Mouse (Mus musculus) frontal cortex, adult 2 months (tissue): Measurements from ENCODE around the gene Wdcp. TPM values are rescaled to one million over a fixed set of nuclear protein-coding genes. Genes with fewer than 3 reads are reported as not detected.
A peak's percentile ranks its signal among the peaks of the same experiment; 100 is the strongest.
"Not testable (repeated sequence)": the region's sequence is repeated elsewhere in the genome, so short reads cannot be mapped to it uniquely, and the experiment has no call there.

Experiments
- DNase-seq, 2 experiments: peaks; one replicate each; pipeline ENCODE4 v3.0.0; 2022; ENCODE audit warnings: low spot score in 1 of 2; ENCODE audit errors: extremely low spot score in 1 of 2
- polyA plus RNA-seq: library from polyadenylated mRNA; depleted of rRNA; stranded (reverse); fragments of >200 nt; gene quantifications from 2 replicates; pipeline ENCODE4 v1.2.3, GENCODE M21; 2012

Wdcp gene
- polyA plus RNA-seq, 1 experiment: 10.8 TPM

DNA sequence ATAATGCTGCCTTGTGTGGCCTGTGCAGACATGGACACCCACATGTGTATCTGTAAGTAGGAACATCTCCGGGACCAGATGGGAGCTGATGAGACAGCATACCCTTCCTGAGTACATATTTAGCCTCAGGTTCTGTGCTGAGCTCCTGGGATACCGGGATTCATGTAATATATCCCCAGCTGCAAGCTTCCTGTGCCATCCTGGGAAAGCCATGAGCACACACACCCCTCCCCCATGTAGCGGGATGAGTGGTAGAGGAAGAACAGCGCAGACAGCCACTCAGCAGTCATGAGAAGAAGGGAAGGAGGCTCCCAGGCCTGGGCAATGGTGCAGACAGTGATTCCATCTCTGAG is 21.2 kb downstream of the Wdcp start:
- DNase-seq: peak in 1 of 2 experiments; percentile 73

DNA sequence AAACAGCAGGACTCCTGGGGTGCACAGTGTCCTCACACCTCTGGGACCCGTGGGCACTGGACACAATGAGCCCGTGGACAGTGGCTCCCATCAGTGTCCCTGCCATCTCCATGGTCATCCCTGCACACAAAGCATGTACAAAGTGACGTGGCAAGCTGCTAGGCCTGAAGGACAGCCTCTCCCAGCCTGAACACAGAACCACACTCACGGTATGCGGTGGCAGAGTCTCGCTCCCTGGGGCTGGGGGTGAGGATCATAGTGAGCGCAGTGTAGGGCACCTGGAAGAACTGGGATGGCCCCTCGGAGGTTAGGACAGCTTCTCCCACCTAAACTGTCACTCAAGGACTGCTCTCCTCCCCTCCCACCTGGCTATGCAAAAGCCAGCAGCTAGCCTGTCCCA is 25.8 kb downstream of the Wdcp start:
- DNase-seq: no peak

DNA sequence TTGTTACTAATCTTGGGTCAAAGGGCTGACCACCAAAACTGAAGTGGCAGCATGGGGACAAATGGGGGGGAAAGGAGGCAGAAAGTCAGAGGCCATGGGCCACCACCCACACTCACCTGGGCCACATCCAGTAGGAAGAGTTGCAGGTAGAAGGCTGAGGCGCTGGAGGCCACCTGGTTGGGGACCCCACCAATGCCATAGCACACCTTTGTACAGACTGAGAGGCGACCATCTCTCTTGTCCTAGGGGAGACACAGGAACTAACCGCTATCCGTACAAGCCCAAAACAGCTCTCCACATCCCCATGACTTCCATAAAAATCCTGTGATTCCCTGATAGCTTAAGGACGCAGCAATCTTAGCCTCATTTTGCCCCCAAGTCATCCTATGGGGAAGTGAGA is 28.2 kb downstream of the Wdcp start:
- no peak for DNase-seq

DNA sequence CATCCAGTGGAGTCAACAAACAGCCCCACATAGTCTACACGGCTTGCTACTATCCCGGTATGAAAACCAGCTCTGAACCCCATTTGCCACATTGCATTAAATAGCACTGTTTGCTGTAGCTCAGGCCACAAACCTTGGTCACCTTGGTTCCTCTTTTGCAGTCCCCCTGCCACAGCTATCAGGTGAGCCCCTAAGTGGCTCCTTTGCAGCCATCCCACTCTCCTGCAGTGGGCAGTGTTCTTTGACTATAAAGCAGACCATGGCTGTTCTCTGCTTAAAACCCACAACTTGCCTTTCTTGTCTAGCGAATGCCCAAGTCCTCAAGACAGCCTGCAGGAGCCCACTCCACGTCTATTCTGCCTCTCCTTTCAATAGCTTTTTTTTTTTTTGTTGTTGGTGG is 29.2 kb downstream of the Wdcp start:
- DNase-seq: no peak

DNA sequence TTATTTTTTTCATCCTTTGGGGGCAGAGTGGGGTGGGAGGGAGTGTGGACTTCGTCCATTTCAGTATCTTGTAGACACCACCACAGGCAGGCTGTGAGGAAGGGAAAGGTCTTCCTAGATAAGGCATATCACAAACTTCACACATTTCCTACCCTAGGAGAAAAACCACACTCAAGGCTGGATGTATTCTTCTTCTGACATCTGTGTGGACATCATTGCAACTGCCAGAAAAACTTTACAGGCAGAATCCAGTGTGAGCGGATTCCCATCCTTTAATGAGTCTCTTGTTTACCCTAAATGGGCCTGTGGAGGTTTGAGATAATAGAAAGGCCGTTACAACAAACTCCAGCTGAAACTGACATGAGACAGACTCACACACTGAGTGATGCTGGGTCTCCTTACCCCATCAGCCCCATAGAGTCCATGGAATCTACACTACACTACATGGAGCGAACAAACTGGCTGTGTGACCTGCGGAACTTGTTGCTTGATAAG is 29.9 kb downstream of the Wdcp start:
- no peak for DNase-seq

DNA sequence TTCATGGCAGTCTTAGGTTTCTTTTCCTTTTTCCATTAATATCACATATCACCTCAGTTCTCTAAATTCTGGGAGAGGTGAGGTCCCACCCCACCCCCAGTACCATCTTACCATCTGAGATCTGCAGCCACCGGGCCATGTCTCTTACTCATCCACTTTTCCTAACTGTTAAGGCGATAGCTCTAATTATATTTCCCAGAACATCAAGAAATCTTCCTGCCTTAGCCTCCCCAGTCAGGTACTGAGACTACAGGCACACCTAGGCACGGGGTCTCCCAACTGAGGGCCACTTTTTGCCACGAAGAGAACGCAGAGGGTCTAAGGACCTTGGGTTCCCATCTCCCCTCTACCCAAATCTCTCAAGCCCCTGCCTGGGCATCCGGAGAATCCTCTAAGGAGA is 30.4 kb downstream of the Wdcp start:
- no peak for DNase-seq

DNA sequence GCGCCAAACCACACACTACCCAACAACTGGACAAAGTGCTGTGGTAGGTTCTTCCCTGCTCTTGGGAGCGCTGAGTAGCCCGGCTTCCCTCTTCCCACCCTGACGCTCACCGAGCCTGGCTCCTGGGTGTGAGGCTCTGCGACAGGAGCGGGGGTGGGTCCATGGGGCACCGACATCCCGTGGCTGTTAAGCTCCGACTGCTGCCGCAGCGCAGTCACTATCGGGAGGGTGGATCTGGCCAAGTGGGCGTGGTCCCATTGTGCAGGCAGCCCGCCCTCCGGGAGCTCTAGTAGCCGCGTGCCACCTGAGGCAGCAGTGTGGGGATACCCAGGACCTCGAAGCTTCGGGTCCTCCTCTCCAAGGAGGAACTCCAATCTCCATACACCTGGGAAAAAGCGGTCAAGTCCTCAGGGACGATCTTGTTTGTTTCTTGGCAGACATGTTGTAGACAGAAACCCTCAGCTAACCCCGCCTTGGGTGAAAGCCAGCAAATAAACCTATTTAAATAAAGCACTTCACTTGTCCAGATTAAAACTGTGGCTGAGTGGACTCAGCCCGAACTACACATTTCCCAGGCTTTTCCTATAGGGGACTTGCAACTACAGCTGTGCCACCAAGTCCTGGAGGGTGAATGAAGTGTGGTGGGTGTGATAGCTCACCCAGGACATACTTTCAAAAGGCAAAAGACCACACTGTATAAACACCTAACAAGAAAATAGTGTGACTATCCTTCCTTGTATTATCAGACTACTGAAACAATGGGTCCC is 31.2 kb downstream of the Wdcp start, which contains the start of gene Mfsd2b:
Mfsd2b (minus strand) TSS at position 199 of the 767 bp plus-strand sequence.
- DNase-seq: peak in 1 of 2 experiments; percentile 36

DNA sequence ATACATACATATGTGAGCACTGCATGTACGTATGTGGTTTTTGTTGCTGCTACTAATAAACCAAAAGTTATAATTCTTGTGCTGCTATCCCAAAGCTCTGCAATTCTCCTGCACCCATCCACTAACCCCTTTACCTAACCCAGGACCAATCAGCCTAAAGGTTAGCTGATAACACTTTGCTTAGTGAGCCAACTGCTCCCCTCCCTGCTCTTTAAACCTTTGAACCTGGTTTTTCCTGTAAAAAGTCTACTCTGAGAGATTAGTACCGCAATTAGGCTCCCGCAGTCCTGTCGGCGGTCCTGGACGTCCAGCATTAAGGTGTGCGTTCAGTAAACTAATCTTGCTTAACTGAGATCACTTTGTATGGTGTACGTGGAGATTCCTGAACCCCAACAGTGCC is 32.5 kb downstream of the Wdcp start:
- no peak for DNase-seq

DNA sequence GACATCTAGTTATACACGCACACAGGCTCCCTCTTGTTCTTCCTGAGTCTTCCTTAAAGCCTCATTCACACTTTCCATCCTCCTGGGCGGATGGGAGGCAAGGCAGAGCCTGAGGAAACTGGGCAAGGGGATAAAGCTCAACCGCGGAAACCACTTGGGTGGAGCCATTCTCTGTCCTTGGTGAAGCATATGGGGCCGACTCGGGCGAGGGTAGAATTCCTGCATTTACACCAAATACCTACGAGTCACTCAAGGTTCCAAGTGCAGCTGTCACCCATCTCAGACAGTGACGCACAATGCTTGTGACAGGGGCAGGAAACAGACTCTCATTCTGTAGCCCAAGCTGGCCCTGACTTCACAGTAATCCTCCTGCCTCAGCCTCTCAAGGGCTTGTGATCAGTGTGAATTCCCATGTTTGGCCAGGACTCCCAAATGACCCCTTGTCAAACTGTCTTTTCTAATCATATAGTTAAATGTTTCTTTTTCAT is 35.2 kb downstream of the Wdcp start:
- DNase-seq: no peak

DNA sequence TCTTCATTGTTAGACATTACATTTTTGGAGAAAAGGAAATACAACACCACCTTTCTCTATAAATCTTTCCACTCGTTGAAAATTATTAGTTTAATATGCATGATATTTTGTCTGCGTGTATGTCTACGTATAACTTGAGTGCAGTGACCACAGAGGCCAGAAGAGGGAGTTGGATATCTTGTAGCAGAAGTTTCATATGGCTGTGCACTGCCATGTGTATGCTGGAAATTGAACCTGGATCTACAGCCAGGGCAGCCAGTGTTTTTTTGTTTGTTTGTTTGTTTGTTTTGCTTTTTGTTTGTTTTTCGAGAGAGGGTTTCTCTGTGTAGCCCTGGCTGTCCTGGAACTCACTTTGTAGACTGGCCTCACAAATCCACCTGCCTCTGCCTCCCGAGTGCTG is 35.9 kb downstream of the Wdcp start:
- DNase-seq: no peak

DNA sequence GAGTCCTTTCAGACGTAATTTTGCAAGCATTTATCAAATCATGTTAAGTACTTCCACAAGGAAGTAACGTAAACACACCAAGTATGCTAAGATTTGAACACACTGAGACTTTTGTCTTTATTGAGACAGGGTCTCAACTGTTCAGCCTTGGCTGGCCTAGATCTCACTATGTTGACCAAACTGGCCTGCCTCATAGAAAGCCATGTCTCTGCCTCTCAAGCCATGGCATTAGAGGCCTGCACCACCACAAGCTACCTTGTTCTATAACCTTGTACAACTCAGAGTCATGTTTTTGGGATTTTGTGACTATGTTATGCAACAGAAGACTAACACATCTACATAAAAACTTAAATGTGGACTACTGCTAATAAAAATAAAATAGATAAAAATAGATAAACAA is 39.0 kb downstream of the Wdcp start:
- DNase-seq: no peak

DNA sequence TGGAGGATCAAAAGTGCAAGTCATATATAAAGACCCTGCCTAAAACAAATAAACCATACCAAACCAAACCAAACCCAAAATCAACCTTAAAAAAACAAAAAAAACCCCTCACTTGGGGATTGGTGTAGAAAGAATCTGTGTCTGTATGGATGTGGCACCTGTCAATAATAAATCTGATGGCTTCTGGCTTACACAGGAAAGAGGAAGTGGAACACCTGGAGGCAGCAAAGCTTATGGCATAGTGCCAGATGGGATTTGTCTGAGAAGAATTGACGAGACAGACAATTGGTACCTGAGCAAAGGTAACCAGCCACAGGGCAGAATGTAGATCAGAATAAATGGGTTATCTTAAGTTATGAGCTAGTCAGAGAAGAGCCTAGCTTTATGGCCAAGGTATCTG is 42.0 kb downstream of the Wdcp start:
- DNase-seq: no peak

DNA sequence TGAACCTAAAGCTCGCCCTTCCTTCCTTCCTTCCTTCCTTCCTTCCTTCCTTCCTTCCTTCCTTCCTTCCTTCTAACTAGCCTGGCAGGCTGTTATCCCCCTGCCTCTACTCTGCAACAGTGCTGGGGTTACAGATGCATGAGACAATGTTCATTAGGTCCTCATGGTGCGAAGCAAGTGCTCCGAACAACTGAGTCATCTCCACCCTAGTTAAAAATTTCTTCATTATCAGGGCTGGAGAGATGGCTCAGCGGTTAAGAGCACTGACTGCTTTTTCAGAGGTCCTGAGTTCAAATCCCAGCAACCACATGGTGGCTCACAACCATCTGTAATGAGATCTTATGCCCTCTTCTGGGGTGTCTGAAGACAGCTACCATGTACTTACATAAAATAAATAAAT is 43.5 kb downstream of the Wdcp start:
- not testable (repeated sequence) for DNase-seq

DNA sequence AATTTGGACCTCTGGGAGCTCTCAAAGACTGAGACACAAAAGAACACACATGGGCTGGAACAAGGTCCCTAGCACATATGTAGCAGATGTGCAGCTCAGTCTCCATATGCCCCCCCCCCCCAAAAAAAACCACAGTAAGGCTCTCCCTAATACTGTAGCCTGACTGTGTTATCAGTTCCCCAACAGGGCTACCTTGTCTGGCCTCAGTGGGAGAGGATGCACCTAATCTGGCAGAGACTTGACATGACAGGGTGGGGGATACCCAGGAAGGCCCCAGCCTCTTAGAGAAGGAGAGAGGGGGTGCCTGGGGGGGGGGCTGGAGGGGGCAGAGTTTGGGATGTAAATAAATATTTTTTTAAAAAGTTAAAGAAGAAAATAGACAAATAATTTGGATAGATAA is 45.6 kb downstream of the Wdcp start:
- DNase-seq: no peak

DNA sequence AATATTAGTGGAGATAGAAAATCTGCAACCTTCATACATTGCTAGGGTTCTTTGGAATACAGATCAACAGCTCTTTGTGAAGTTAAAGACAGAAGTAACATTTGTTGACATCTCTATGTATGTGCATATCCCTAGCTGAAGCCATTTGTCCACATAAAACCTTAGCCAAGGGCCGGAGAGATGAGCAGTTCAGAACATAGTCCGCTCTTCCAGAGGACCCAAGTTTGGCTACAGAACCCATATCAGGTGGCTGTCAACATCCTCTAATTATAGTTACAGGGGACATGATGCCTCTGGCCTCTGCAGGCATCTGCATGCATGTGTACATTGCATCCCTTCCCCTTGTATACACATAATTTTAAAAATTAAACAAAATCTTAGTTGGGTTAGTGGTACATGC is 46.1 kb downstream of the Wdcp start:
- no peak for DNase-seq

DNA sequence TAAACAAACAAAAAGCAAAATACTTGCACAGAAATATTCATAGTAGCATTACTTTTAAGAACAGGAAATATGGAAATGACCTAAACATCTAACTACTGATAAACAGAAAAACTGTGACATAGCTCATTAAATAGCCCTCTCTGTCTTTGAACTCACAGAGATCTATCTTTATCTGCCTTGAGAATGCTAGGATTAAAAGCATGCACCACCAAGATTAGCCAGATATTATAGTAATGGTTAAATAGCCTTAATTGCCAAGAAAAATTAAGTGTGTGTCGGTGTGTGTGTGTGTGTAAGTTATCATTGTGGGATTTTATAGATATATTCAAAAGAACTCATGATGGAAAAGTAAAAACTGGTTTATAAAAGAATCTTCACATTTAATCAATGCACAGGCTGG is 46.8 kb downstream of the Wdcp start:
- DNase-seq: no peak

DNA sequence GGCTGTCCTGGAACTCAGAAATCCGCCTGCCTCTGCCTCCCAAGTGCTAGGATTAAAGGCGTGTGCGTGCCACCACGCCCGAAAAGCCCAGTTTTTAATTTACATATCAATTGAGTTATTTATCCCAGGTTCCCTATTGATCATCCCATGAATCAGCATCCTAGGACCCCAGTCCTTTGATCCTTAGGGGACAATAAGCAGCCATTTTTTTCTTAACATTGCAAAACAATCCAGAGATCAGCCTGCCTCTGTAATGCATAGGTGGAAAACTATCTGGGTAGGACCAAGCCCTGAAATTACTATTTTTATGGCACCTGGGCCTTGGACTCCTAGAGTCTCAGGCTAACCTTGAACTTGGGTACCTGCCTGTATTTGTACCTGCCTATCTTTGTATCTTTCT is 54.9 kb downstream of the Wdcp start:
- no peak for DNase-seq

DNA sequence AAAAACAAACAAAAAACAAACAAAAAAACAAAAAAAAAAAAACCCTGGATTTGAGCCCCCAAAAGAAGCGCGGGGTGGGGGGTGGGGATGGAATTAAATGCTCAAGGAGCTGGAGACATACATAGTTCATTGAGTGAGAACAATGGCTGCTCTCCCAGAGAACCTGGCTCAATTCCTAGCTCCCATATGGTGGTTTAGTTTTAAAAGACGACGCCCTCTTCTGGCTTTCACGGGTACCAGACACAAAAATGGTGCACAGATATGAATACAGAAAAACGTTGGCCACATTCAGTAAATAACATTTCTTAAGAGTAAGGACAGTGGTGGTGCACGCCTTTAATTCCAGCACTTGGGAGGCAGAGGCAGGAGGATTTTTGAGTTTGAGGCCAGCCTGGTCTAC is 62.8 kb downstream of the Wdcp start:
- no peak for DNase-seq

DNA sequence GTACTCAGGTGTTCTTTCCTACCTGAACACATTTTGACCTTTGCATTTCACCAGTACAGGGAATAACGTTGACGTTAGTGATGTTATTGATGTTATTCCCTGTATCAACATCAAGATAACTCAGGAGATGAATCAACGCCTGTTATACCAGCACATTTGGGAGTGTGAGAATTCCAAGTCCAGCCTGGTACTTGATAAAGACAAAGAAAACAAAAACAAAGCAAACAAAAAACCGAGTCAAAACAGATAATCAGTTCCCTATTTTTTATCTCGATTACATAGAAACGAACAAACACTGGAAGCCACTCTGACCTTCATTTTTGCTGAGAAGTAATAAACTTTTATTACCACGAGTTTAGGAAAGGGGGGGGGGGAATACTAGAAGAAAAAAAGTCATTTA is 63.4 kb downstream of the Wdcp start:
- DNase-seq: no peak

DNA sequence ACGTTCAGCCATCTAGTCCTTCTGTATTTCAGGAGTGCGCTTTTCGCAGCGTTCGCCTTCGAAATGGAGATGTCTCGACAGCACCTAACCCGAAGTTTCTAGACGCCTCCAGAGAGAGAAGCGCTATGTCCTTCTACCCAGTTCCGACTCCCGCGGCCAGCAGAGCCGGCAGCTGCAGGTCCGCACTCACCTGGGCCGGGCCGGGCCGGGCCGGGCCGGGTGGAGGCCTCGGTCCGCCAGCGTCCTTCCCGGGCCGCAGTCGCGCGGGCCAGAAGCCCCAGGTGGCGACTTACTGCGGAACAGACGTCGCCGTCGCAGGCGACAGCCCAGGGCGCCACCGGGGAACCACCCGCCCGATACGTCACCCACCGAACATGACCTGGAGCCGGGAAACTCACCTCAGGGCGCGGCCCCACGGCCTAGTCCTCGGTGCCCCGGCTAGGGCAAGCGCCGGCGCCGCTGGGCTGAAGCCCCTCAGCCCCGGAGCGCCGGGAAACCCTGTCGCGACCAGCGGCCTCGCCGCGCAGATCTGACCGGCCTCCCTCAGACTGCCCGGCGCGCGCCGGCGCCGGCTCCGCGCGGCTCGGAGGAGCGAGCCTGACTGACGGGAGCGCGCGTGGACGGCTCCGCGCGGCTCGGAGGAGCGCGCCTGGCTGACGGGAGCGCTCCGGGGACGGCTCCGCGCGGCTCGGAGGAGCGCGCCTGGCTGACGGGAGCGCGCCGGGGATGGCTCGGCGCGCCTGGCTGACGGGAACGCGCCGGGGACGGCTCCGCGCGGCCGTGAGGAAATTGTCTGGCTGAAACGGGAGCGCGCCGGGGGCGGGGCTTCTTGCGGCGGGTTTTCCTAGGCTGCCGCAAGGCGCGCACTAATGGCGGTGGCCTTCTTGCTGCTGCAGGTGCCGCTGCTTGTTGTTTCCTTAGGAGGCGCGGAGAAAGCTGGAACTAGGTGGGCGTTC is 64.1 kb downstream of the Wdcp start, which contains the start of gene Ubxn2a:
Ubxn2a (minus strand) TSS at position 755 of the 956 bp plus-strand sequence.
- DNase-seq: peak; percentile 80 to 96

DNA sequence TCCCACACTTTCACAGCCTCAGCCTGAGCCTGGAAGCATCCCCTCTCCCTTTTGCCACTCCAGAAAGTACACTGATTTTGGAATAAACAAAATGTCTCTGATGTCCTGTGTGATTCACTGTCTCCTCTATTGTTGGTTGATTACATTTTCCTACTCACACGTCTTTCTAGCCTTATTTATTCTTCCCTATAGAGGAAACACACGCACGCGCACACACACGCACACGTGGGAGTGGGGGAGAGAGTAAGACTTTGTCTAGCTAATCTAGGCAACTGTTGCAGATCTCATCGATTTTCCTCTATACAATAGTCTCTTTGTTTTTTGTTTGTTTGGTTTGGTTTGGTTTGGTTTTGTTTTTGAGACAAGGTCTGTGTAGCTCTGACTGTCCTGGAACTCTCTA is 65.3 kb downstream of the Wdcp start:
- no peak for DNase-seq
